Mouse (Mus musculus): ENCODE measurements around the gene Rcn1. TPM values are rescaled to one million over a fixed set of nuclear protein-coding genes. Genes with fewer than 3 reads are reported as not detected.
A peak's percentile ranks its signal among the peaks of the same experiment; 100 is the strongest.

Gene Rcn1
- polyA plus RNA-seq, 1 experiment from 2014 or later: 79.6 TPM

DNA sequence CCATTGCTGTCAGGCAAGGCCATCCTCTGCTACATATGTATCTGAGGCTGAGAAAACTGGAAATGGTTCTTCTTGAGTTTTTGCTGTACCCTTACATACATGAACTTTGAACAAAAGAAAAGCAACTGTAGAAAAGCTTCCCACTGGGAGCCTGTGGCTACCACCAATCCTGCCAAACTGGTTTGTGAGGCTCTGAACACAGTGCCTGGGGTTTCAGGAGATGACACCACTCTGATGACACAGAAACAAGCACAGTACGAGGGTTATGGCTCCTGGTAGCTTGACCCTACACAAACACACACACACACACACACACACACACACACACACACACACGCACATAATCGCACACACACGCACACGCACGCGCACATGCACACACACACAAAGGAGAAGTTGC, 23.9 kb downstream of the Rcn1 start:
- H3K4me1 ChIP-seq (replicated peaks; ENCODE audit: control insufficient read depth, insufficient read depth, low read length): 0 out of 2 replicates have a peak, but pooled peaks cover 2% of the 10 kb centered on the region
- DNase-seq (ENCODE audit: low spot score): no peak
- H3K9me3 ChIP-seq (ENCODE audit: control insufficient read depth, low read length): no peaks in the 10 kb centered on the region
- WGBS: 85% methylated on average over 7 of the region's 7 CpGs
- H3K27me3 ChIP-seq (replicated peaks; ENCODE audit: control insufficient read depth, insufficient read depth, low read length): peaks cover 6% of the 10 kb centered on the region; the same call in 1 of the 2 replicates
- no peak overlapping the region for H3K27ac ChIP-seq (ENCODE audit: low read depth, low read length)
- H3K9ac ChIP-seq (ENCODE audit: low read depth, low read length): no peak overlapping the region
- no peak for ATAC-seq (replicated peaks; ENCODE audit: low FRiP score)
- H3K4me2 ChIP-seq: no peak overlapping the region
- no peaks in the 10 kb centered on the region for H3K36me3 ChIP-seq (ENCODE audit: control insufficient read depth, insufficient read depth, low read length)
- no peak overlapping the region for H3K4me3 ChIP-seq (ENCODE audit: low read depth, low read length)

DNA sequence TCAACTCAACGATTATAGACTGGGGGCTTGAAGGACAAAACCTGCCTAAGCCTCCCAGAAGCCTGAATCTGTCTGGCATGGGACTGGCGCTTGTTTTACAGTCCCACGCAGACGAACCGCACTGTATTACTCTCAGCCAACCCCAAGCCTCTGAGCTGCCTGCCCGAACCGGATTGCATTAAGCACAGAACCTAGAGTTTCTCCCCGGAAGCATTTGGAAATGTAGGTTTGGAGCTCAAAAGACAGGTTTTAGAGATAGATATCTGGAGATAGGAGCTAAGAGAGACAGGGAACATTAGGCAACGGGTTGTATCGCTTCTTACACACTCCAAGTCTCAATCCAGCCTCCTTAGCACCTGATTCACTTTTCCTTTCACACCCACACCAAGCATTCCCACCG, 25.5 kb downstream of the Rcn1 start:
- Histone ChIP-seq H3K27ac (ENCODE audit: low read depth, low read length) (no peak overlapping the region), H3K27me3 (replicated peaks; ENCODE audit: control insufficient read depth, insufficient read depth, low read length) (peaks cover 6% of the 10 kb centered on the region; the same call in 1 of the 2 replicates), H3K9me3 (ENCODE audit: control insufficient read depth, low read length) (no peaks in the 10 kb centered on the region), H3K4me3 (ENCODE audit: low read depth, low read length) (no peak overlapping the region), H3K4me2 (no peak overlapping the region), H3K36me3 (ENCODE audit: control insufficient read depth, insufficient read depth, low read length) (no peaks in the 10 kb centered on the region), H3K4me1 (replicated peaks; ENCODE audit: control insufficient read depth, insufficient read depth, low read length) (no peaks in the 10 kb centered on the region), H3K9ac (ENCODE audit: low read depth, low read length) (no peak overlapping the region)
- no peak for ATAC-seq (replicated peaks; ENCODE audit: low FRiP score)
- WGBS: 85% methylated on average over 11 of the region's 11 CpGs
- no peak for DNase-seq (ENCODE audit: low spot score)

DNA sequence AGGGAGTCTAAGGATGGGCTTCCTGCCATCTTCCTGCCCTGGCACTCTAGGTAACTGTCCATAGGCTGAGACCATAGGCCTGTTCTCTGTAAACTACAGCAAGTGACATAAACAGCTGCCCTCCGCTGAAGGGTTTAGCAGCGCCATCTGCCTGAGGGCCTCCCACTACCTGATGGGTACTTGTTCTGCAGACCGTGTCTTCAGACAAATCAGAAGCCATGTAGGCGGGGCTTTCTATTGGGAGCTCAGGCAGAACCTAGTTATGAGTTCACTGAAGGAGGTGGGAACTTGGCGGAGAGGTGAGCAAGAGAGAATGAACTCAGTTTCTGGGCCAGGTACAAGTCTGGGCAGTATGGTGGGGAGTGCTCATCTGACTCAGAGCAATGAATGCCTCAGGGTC, 26.4 kb downstream of the Rcn1 start:
- ATAC-seq (replicated peaks; ENCODE audit: low FRiP score): no peak; the same call in 1 of the 2 replicates
- no peak overlapping the region for H3K4me2 ChIP-seq
- no peak overlapping the region for H3K9ac ChIP-seq (ENCODE audit: low read depth, low read length)
- no peaks in the 10 kb centered on the region for H3K9me3 ChIP-seq (ENCODE audit: control insufficient read depth, low read length)
- H3K4me3 ChIP-seq (ENCODE audit: low read depth, low read length): no peak overlapping the region
- no peaks in the 10 kb centered on the region for H3K4me1 ChIP-seq (replicated peaks; ENCODE audit: control insufficient read depth, insufficient read depth, low read length)
- DNase-seq (ENCODE audit: low spot score): no peak
- 68% methylated on average over 5 of the region's 5 CpGs for WGBS
- H3K27ac ChIP-seq (ENCODE audit: low read depth, low read length): no peak overlapping the region
- H3K27me3 ChIP-seq (replicated peaks; ENCODE audit: control insufficient read depth, insufficient read depth, low read length): peaks cover 6% of the 10 kb centered on the region; the same call in 1 of the 2 replicates
- H3K36me3 ChIP-seq (ENCODE audit: control insufficient read depth, insufficient read depth, low read length): no peaks in the 10 kb centered on the region

DNA sequence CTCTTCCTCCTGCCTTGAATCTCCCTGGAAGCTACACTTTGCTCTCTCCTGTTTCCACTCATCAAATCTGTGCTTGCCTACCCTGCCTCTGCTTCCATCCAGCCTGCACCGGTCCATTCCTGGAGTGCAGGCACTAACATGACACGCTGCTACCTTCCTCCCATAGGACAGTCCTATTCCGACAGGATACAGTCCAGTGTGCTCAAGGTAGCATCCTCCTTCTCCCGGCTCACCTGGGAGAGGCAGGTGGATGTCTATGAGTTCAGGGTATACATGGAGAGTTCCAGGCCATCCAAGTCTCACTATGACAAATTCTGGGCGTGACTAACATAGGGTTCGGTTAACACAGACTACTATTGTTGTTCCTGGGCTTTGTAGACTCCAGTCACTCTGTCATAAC, 27.0 kb downstream of the Rcn1 start:
- H3K27me3 ChIP-seq (replicated peaks; ENCODE audit: control insufficient read depth, insufficient read depth, low read length): peaks cover 6% of the 10 kb centered on the region; the same call in 1 of the 2 replicates

DNA sequence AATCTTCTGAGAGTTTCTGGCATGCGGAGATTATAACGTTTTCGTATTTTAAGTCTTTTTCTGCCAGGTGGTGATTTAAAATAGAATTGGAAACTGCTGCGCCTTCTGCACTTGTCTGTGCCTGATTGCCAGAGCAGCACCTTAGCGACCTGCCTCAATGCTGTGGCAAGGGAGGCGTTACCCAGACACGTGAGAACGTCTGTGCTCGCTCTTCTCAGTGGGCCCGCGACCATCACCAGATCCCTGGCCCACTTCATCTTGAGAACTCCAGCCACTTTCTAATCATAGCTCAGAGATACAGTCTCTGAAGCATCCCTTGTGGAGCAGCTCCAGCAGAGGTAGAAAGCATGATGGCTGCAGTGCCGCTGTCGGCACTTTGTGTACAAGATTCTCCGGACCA, 28.4 kb downstream of the Rcn1 start:
- H3K9ac ChIP-seq (ENCODE audit: low read depth, low read length): no peak overlapping the region
- ATAC-seq (replicated peaks; ENCODE audit: low FRiP score) (no peak; the same call in 1 of the 2 replicates), DNase-seq (ENCODE audit: low spot score) (no peak)
- H3K36me3 ChIP-seq (ENCODE audit: control insufficient read depth, insufficient read depth, low read length): no peaks in the 10 kb centered on the region
- WGBS: 39% methylated on average over 14 of the region's 14 CpGs
- no peaks in the 10 kb centered on the region for H3K9me3 ChIP-seq (ENCODE audit: control insufficient read depth, low read length)
- peaks cover 6% of the 10 kb centered on the region; the same call in 1 of the 2 replicates for H3K27me3 ChIP-seq (replicated peaks; ENCODE audit: control insufficient read depth, insufficient read depth, low read length)
- no peak overlapping the region; the same call in 1 of the 2 replicates for H3K27ac ChIP-seq (ENCODE audit: low read depth, low read length)
- H3K4me3 ChIP-seq (ENCODE audit: low read depth, low read length): no peak overlapping the region
- peak overlapping the region; percentile 30 for H3K4me2 ChIP-seq
- H3K4me1 ChIP-seq (replicated peaks; ENCODE audit: control insufficient read depth, insufficient read depth, low read length): no peaks in the 10 kb centered on the region

More for the DNA sequence above, 27.0 kb downstream of the Rcn1 start:
- H3K36me3 ChIP-seq (ENCODE audit: control insufficient read depth, insufficient read depth, low read length): no peaks in the 10 kb centered on the region
- ATAC-seq (replicated peaks; ENCODE audit: low FRiP score) (0 out of 2 replicates have a peak, but pooled peaks have one; percentile 21), DNase-seq (ENCODE audit: low spot score) (no peak)
- H3K4me2 ChIP-seq: no peak overlapping the region
- no peaks in the 10 kb centered on the region for H3K9me3 ChIP-seq (ENCODE audit: control insufficient read depth, low read length)
- no peaks in the 10 kb centered on the region for H3K4me1 ChIP-seq (replicated peaks; ENCODE audit: control insufficient read depth, insufficient read depth, low read length)
- H3K9ac ChIP-seq (ENCODE audit: low read depth, low read length): no peak overlapping the region
- H3K27ac ChIP-seq (ENCODE audit: low read depth, low read length): no peak overlapping the region
- 88% methylated on average over 6 of the region's 6 CpGs for WGBS
- H3K4me3 ChIP-seq (ENCODE audit: low read depth, low read length): no peak overlapping the region

DNA sequence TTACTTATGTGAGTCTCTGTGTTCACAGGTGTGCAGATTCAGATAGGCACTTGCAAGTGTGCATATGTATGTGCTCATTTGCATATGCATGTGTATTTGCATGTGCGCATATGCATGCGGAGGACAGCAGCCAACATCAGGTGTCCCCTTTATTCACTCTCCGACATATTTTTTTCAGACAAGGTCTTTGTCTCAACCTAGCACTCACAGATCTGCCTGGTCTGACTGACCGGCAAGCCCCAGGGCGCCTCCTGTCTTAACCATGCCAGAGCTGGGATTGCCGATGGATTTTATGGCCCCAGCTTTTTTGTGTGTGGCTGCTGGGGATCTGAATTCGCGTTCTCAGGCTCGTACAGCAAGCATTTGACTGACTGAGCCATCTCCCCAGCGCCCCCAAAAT, 28.9 kb downstream of the Rcn1 start:
- Histone ChIP-seq H3K4me2 (peak overlapping the region; percentile 30), H3K9ac (ENCODE audit: low read depth, low read length) (no peak overlapping the region), H3K27ac (ENCODE audit: low read depth, low read length) (no peak overlapping the region), H3K4me1 (replicated peaks; ENCODE audit: control insufficient read depth, insufficient read depth, low read length) (no peaks in the 10 kb centered on the region), H3K27me3 (replicated peaks; ENCODE audit: control insufficient read depth, insufficient read depth, low read length) (peaks cover 6% of the 10 kb centered on the region; the same call in 1 of the 2 replicates), H3K9me3 (ENCODE audit: control insufficient read depth, low read length) (no peaks in the 10 kb centered on the region), H3K4me3 (ENCODE audit: low read depth, low read length) (no peak overlapping the region), H3K36me3 (ENCODE audit: control insufficient read depth, insufficient read depth, low read length) (no peaks in the 10 kb centered on the region)
- DNase-seq (ENCODE audit: low spot score) (no peak), ATAC-seq (replicated peaks; ENCODE audit: low FRiP score) (no peak)
- WGBS: 30% methylated on average over 10 of the region's 10 CpGs

DNA sequence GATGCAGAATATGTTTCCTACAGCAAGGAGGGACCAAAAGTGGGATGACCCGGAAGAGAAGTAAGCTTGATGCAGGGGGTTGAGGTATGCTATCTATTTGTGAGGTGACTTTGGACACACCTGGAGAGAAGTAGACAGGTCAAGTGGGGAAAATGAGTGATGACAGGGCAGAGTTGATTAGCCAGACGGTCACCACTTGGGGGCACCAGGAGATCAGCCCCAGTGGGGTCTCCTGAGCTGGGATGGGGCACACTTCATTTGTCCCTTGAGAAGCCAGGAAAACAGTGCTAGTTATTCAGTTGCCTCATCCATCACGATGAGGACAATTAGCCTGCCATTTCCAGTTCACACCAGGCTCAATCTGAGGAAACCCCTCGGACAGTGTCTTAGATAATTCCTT, 31.5 kb downstream of the Rcn1 start:
- Histone ChIP-seq H3K9me3 (ENCODE audit: control insufficient read depth, low read length) (no peaks in the 10 kb centered on the region), H3K4me1 (replicated peaks; ENCODE audit: control insufficient read depth, insufficient read depth, low read length) (no peaks in the 10 kb centered on the region), H3K36me3 (ENCODE audit: control insufficient read depth, insufficient read depth, low read length) (no peaks in the 10 kb centered on the region), H3K4me3 (ENCODE audit: low read depth, low read length) (no peak overlapping the region), H3K4me2 (no peak overlapping the region), H3K9ac (ENCODE audit: low read depth, low read length) (no peak overlapping the region), H3K27ac (ENCODE audit: low read depth, low read length) (no peak overlapping the region), H3K27me3 (replicated peaks; ENCODE audit: control insufficient read depth, insufficient read depth, low read length) (peaks cover 6% of the 10 kb centered on the region; the same call in 1 of the 2 replicates)
- 46% methylated on average over 4 of the region's 4 CpGs for WGBS
- DNase-seq (ENCODE audit: low spot score) (no peak), ATAC-seq (replicated peaks; ENCODE audit: low FRiP score) (0 out of 2 replicates have a peak, but pooled peaks have one; percentile 26)

DNA sequence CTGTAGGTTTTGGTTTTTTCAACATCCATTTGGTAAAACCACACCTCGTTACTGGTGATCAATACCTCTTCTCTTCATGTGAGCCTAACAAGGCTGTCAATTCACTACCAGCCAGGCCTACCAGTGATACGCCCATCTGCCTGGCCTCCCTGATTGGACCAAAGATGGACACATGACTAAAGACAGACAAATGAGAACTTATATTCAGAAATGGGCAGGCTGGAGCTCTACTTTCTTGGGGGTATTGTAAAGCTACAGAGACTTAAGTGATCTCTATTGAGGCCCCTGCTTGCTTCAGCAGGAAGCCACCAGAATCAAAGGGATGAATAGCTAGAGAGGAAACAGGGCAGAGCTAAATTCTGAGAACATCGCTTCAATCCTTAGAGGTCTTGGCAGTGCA, 41.1 kb downstream of the Rcn1 start:
- DNase-seq (ENCODE audit: low spot score) (no peak), ATAC-seq (replicated peaks; ENCODE audit: low FRiP score) (no peak)
- WGBS: 82% methylated on average over 3 of the region's 3 CpGs
- Histone ChIP-seq H3K4me2 (no peak overlapping the region), H3K9me3 (ENCODE audit: control insufficient read depth, low read length) (no peaks in the 10 kb centered on the region), H3K36me3 (ENCODE audit: control insufficient read depth, insufficient read depth, low read length) (no peaks in the 10 kb centered on the region), H3K4me1 (replicated peaks; ENCODE audit: control insufficient read depth, insufficient read depth, low read length) (no peaks in the 10 kb centered on the region), H3K27ac (ENCODE audit: low read depth, low read length) (no peak overlapping the region), H3K27me3 (replicated peaks; ENCODE audit: control insufficient read depth, insufficient read depth, low read length) (no peaks in the 10 kb centered on the region), H3K4me3 (ENCODE audit: low read depth, low read length) (no peak overlapping the region), H3K9ac (ENCODE audit: low read depth, low read length) (no peak overlapping the region)

DNA sequence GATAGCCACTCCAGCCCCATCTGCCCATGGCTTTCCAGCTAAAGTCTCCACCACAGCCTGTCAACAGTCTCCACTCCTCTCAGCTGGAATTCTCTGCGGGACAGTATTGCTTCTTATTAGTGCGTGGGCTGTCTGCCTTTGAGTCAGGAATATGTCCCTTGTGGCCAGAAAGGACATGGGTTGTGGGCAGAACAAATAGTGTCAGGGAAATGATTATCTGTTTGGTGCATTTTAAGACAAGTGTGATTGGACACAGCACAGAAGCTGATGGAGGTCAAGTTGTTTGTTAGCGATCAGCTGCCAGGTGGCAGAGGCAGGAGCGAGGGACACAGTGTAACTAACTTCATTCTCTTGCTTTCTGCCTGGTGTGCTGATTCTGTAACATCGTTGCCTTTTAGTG, 42.3 kb downstream of the Rcn1 start:
- 76% methylated on average over 5 of the region's 5 CpGs for WGBS
- no peak overlapping the region for H3K4me2 ChIP-seq
- H3K27ac ChIP-seq (ENCODE audit: low read depth, low read length): no peak overlapping the region
- no peaks in the 10 kb centered on the region for H3K4me1 ChIP-seq (replicated peaks; ENCODE audit: control insufficient read depth, insufficient read depth, low read length)
- no peaks in the 10 kb centered on the region for H3K27me3 ChIP-seq (replicated peaks; ENCODE audit: control insufficient read depth, insufficient read depth, low read length)
- H3K36me3 ChIP-seq (ENCODE audit: control insufficient read depth, insufficient read depth, low read length): no peaks in the 10 kb centered on the region
- H3K9ac ChIP-seq (ENCODE audit: low read depth, low read length): no peak overlapping the region
- H3K4me3 ChIP-seq (ENCODE audit: low read depth, low read length): no peak overlapping the region
- DNase-seq (ENCODE audit: low spot score) (no peak), ATAC-seq (replicated peaks; ENCODE audit: low FRiP score) (no peak)
- no peaks in the 10 kb centered on the region for H3K9me3 ChIP-seq (ENCODE audit: control insufficient read depth, low read length)
